Mouse (Mus musculus): Measurements from ENCODE around the gene Cop1. TPM values are rescaled to one million over a fixed set of nuclear protein-coding genes. Genes with fewer than 3 reads are reported as not detected.

Cop1 gene
- polyA plus RNA-seq, 1 experiment = 21.6 TPM

- H3K27me3 ChIP-seq (replicated peaks) = no peaks in the 10 kb centered on the region
- H3K4me3 ChIP-seq (replicated peaks) = no peak overlapping the region
- peaks cover 4% of the 10 kb centered on the region; the same call in 1 of the 2 replicates for H3K4me1 ChIP-seq
- peaks cover 2% of the 10 kb centered on the region; the same call in 1 of the 2 replicates for H3K9me3 ChIP-seq
- peaks cover 46% of the 10 kb centered on the region for H3K36me3 ChIP-seq (replicated peaks; ENCODE audit: low read length)
- TF ChIP-seq FLI1 (IDR thresholded peaks at IDR 0.05; ENCODE audit: low read length) (no peak), GATA1 (IDR thresholded peaks at IDR 0.05; ENCODE audit: borderline replicate concordance, low read length) (no peak)
These were observed 123.0 kb downstream of the Cop1 start for GRCm38 (mm10) chr1:159355027-159355570.

GRCm38 (mm10) chr1:159358713-159359112 lies 126.6 kb downstream of the Cop1 start:
- no peak overlapping the region for H3K4me3 ChIP-seq (replicated peaks)
- H3K4me1 ChIP-seq = peaks cover 4% of the 10 kb centered on the region; the same call in 1 of the 2 replicates
- H3K36me3 ChIP-seq (replicated peaks; ENCODE audit: low read length) = peaks cover 14% of the 10 kb centered on the region
- H3K9me3 ChIP-seq = peaks cover 7% of the 10 kb centered on the region; the same call in 1 of the 2 replicates
- no peaks in the 10 kb centered on the region for H3K27me3 ChIP-seq (replicated peaks)
- TF ChIP-seq FLI1 (IDR thresholded peaks at IDR 0.05; ENCODE audit: low read length) = no peak
- no peak for TF ChIP-seq GATA1 (IDR thresholded peaks at IDR 0.05; ENCODE audit: borderline replicate concordance, low read length)

GRCm38 (mm10) chr1:159371881-159372390 lies 139.8 kb downstream of the Cop1 start:
- no peaks in the 10 kb centered on the region for H3K27me3 ChIP-seq (replicated peaks)
- peaks cover 13% of the 10 kb centered on the region for H3K9me3 ChIP-seq
- TF ChIP-seq FLI1 (IDR thresholded peaks at IDR 0.05; ENCODE audit: low read length) = no peak
- TF ChIP-seq GATA1 (IDR thresholded peaks at IDR 0.05; ENCODE audit: borderline replicate concordance, low read length) = no peak
- H3K4me3 ChIP-seq (replicated peaks) = no peak overlapping the region
- no peaks in the 10 kb centered on the region for H3K4me1 ChIP-seq
- no peaks in the 10 kb centered on the region for H3K36me3 ChIP-seq (replicated peaks; ENCODE audit: low read length)

DNA sequence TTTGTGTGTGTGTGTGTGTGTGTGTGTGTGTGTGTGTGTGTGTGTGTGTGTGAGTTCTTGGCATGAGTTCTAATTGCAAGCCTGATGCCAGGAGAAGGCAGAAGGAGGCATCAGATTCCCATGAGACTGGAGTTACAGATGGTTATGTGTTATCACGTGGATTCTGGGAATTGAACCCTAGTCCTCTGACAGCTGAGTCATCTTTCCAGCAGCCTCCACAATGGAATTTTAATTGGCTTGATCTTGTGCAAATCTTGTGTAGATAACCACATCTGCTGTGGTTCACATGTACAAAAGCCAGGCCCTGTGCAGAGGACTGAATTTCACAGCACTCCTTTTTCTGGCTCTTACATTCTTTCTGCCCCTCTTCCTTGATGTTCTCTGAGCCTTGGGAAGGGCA lies 150.1 kb downstream of the Cop1 start:
- Histone ChIP-seq H3K36me3 (replicated peaks; ENCODE audit: low read length) (no peaks in the 10 kb centered on the region), H3K4me3 (replicated peaks) (no peak overlapping the region), H3K9me3 (peaks cover 8% of the 10 kb centered on the region; the same call in 1 of the 2 replicates), H3K27me3 (replicated peaks) (no peaks in the 10 kb centered on the region), H3K4me1 (no peaks in the 10 kb centered on the region)
- TF ChIP-seq GATA1 (IDR thresholded peaks at IDR 0.05; ENCODE audit: borderline replicate concordance, low read length) = no peak
- TF ChIP-seq FLI1 (IDR thresholded peaks at IDR 0.05; ENCODE audit: low read length) = no peak

DNA sequence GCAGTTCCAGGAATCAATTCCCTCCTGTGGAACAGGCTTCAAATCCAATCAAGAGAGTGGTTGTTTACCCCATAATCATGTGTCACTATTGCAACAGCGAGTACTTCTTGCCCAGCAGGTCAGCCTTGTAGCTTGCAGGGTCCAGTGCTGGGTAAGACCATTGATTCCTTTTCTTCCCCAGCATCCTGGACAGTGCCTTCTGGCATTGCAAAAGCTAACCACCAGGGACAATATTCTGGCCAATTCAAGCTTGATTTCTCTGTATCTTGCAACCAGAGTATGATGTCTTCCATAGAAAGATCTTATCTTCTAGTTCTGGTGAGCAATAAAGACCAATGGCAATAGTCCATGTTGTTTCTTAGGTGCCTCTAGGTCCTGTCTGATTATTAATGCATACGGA lies 150.8 kb downstream of the Cop1 start:
- TF ChIP-seq FLI1 (IDR thresholded peaks at IDR 0.05; ENCODE audit: low read length) (no peak), GATA1 (IDR thresholded peaks at IDR 0.05; ENCODE audit: borderline replicate concordance, low read length) (no peak)
- H3K27me3 ChIP-seq (replicated peaks) = no peaks in the 10 kb centered on the region
- no peaks in the 10 kb centered on the region for H3K36me3 ChIP-seq (replicated peaks; ENCODE audit: low read length)
- H3K4me3 ChIP-seq (replicated peaks) = no peak overlapping the region
- peaks cover 8% of the 10 kb centered on the region; the same call in 1 of the 2 replicates for H3K9me3 ChIP-seq
- no peaks in the 10 kb centered on the region for H3K4me1 ChIP-seq

GRCm38 (mm10) chr1:159386458-159386857 lies 154.3 kb downstream of the Cop1 start:
- TF ChIP-seq GATA1 (IDR thresholded peaks at IDR 0.05; ENCODE audit: borderline replicate concordance, low read length) (no peak), FLI1 (IDR thresholded peaks at IDR 0.05; ENCODE audit: low read length) (no peak)

GRCm38 (mm10) chr1:159388565-159389024 lies 156.5 kb downstream of the Cop1 start:
- Histone ChIP-seq H3K36me3 (replicated peaks; ENCODE audit: low read length) (no peaks in the 10 kb centered on the region), H3K9me3 (no peaks in the 10 kb centered on the region), H3K4me1 (peaks cover 4% of the 10 kb centered on the region; the same call in 1 of the 2 replicates), H3K4me3 (replicated peaks) (no peak overlapping the region), H3K27me3 (replicated peaks) (peaks cover 5% of the 10 kb centered on the region)
- TF ChIP-seq FLI1 (IDR thresholded peaks at IDR 0.05; ENCODE audit: low read length) (no peak), GATA1 (IDR thresholded peaks at IDR 0.05; ENCODE audit: borderline replicate concordance, low read length) (no peak)

More at GRCm38 (mm10) chr1:159386458-159386857, 154.3 kb downstream of the Cop1 start:
- Histone ChIP-seq H3K27me3 (replicated peaks) (peaks cover 2% of the 10 kb centered on the region), H3K9me3 (no peaks in the 10 kb centered on the region), H3K4me1 (no peaks in the 10 kb centered on the region), H3K4me3 (replicated peaks) (no peak overlapping the region), H3K36me3 (replicated peaks; ENCODE audit: low read length) (no peaks in the 10 kb centered on the region)

GRCm38 (mm10) chr1:159390049-159390448 lies 157.9 kb downstream of the Cop1 start:
- TF ChIP-seq FLI1 (IDR thresholded peaks at IDR 0.05; ENCODE audit: low read length) = no peak
- no peak for TF ChIP-seq GATA1 (IDR thresholded peaks at IDR 0.05; ENCODE audit: borderline replicate concordance, low read length)
- Histone ChIP-seq H3K27me3 (replicated peaks) (peaks cover 5% of the 10 kb centered on the region), H3K36me3 (replicated peaks; ENCODE audit: low read length) (no peaks in the 10 kb centered on the region), H3K4me3 (replicated peaks) (no peak overlapping the region), H3K4me1 (peaks cover 4% of the 10 kb centered on the region; the same call in 1 of the 2 replicates), H3K9me3 (no peaks in the 10 kb centered on the region)

DNA sequence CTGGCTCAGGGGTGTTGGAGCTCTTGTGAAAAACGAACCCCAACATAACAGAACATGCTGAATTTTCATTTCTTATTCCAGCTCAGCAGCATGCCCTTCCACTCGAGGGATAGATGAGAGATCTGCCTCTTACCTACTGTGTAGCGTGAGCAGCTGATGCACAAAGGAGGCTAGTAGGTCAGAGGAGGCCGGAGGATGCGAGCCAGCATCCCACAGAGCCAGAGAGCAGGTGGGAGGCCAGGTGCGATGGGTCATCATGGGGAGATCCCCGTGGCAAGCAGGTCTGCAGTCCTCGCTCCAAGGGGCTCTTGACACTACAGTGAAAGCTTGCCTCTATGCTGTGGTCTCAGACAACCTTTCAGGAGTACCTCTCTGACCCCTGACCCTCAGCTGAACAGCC lies 160.5 kb downstream of the Cop1 start:
- peaks cover 5% of the 10 kb centered on the region for H3K27me3 ChIP-seq (replicated peaks)
- TF ChIP-seq FLI1 (IDR thresholded peaks at IDR 0.05; ENCODE audit: low read length) = no peak
- no peak for TF ChIP-seq GATA1 (IDR thresholded peaks at IDR 0.05; ENCODE audit: borderline replicate concordance, low read length)
- H3K9me3 ChIP-seq = no peaks in the 10 kb centered on the region

DNA sequence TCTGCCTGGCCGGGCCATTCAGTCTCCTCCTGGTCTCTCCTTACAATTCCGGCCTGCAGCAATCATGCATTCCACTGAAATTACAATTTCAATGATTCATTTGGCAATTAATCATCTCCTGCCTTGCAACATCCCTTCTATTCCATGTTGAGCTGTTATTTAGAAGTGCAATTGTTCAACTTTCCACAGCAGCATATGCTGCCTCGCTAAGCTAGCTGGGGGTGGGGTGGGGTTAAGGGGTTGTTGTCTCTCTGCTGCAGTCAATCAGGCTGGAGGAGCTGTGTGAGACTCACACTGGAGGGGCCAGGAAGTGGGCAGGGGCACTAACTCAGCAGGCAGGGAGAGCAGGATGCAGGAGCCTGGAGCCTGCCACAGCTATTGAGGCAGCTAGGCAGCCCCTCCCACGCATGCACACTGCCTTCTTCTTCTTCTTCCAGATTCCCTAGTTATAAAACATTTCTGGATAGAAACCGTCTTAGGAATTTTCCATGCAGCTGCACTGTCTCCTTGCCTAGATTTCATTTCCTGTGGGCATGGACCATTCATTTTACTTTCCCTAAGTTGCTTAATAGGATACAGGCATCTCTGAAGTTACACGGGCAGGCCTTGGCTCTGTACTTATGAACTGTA lies 161.1 kb downstream of the Cop1 start:
- H3K27me3 ChIP-seq (replicated peaks) = peaks cover 5% of the 10 kb centered on the region
- no peaks in the 10 kb centered on the region for H3K9me3 ChIP-seq
- TF ChIP-seq FLI1 (IDR thresholded peaks at IDR 0.05; ENCODE audit: low read length) = no peak
- TF ChIP-seq GATA1 (IDR thresholded peaks at IDR 0.05; ENCODE audit: borderline replicate concordance, low read length) = no peak

More for the DNA sequence above, 160.5 kb downstream of the Cop1 start:
- Histone ChIP-seq H3K4me3 (replicated peaks) (no peak overlapping the region), H3K36me3 (replicated peaks; ENCODE audit: low read length) (no peaks in the 10 kb centered on the region), H3K4me1 (peaks cover 8% of the 10 kb centered on the region)

More for the DNA sequence above, 161.1 kb downstream of the Cop1 start:
- Histone ChIP-seq H3K4me1 (peaks cover 8% of the 10 kb centered on the region), H3K4me3 (replicated peaks) (no peak overlapping the region), H3K36me3 (replicated peaks; ENCODE audit: low read length) (no peaks in the 10 kb centered on the region)
